Mouse (Mus musculus) T-helper 1 cell (primary cell): Measurements from ENCODE around the gene Wdr3.

ENCODE experiments used
- in situ Hi-C: fragments of 300-600 bp; cut with MboI, MseI; formaldehyde crosslinking; loops from one replicate; pipeline ENCODE4 v1.15.1; 2025; ENCODE audit warnings: high pct_unique_total_duplicates

Gene Wdr3

DNA sequence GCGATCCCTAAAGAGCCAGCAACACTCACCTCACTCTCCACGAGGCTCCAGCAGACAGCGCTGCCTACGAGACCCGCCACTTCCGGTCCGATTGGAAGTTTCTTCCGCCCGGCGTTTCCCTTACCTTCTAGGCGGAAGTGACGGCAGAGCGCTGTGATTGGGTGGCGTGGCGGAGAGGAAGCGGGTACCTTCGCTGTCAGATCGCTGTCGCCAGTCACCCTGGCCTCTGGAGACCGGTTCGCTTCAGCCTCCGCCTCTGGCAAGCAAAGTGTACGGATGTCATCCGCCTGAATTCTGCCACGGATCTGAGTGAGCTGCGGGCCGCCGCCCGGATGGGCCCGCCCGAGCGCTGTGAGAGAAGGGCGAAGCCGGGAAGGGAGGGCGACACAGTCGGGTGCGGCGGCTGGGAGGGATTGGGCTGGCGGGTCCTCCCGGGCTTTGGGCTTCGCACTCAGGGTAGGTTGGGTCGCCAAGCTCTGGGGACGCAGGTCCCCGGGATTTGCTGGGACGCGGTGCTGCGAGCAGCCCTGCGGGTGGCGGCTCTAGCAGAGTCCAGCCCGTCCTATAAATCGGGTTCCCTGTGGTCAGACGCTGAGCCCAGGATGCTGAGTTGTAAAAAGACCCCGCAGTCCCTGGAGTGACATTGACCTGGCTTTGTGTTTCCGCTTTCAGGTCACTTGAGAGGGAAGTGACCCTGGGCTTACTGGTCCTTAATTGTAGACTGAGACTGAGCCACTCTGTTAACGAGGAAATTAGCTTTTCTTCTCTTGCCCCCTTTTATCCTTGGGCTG, at the start of gene Wdr3, which contains the start of gene Gdap2:
Wdr3 (minus strand) TSS at position 93 of the 791 bp plus-strand sequence.
Gdap2 (plus strand) TSS at position 67 of the 791 bp plus-strand sequence.
- in situ Hi-C loops, result no loop called here

DNA sequence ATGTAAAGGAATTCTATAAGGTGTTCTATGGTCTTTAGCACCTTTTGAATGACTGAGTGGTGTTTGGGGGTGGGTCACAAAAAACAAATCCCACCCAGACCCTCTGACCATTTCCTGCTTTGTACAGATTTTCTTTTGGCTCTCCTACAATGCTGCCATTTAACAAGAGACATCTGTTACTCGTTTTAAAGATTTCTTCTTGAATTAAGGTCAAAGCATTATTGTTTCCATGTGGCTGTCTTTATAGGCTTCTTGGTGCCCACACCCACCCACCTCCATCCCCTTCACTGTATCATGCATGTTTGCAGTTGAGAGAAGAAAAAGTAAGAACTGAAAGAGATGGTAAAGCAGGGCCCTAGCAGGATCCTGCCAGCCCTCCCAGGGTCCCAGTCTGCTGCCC, 44.8 kb upstream of the Wdr3 start:
- in situ Hi-C loops, result loop anchor here (10.0 to 25.0 kb wide), 2 partner anchors 358 to 955 kb away; no protein-coding TSS in a partner anchor

DNA sequence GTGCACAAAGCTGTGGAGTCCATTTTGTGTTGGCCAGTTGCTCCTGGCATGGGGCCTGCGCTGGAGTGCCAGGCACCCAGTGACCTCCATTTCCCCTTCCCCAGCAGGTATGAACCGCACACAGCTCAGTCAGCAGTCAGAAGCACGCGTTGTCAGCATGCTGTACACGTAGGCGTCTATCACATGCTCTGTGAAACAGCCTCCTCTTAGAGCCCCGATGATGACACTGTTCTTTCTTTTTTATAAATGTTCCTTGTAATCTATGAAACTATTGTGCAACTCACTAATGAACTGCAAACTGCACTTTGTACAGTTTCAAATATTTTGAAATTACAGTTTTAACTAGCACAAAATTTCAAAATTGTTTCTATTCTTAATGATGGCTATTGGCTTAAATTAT, 39.3 kb upstream of the Wdr3 start:
- in situ Hi-C loops, result loop anchor here (10.0 to 25.0 kb wide), 2 partner anchors 363 to 961 kb away; no protein-coding TSS in a partner anchor

DNA sequence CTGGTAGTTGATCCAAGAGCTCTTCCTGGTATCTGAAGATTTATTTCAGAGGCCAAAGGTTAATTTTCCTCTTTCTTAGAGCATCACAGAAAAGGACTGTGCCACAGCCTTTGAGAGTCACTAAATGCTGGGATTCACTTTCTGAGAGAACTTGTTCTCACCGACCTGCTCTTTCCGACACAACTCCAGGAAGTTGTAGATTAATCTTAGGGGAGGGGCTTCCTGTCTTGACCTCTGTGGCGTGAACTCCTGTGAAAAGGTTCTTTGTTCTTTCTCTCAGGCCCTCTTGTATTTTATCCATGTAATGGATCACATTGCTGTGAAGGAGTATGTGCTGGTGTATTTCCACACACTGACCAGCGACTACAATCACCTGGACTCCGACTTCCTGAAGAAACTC, 32.0 kb upstream of the Wdr3 start:
- in situ Hi-C loops, result no loop called here

DNA sequence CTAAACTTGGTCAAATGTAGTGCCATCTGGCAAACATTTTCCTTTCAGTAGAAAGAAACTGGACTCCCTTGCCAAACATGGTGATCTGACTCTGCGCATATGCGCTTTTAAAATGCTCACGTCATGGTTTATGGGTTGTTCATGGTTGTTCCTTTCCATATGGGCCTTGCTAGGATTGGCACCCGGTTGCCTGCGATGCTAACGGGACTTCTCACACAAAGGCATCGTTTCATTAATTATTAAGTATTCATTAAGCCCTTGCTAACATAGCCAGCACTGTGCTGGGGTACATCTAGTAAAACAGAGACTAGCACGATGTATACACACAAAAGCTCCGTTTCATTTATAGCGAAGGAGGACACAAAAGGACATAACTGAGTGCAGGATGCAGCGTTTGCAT, 27.7 kb upstream of the Wdr3 start:
- in situ Hi-C loops, result no loop called here

DNA sequence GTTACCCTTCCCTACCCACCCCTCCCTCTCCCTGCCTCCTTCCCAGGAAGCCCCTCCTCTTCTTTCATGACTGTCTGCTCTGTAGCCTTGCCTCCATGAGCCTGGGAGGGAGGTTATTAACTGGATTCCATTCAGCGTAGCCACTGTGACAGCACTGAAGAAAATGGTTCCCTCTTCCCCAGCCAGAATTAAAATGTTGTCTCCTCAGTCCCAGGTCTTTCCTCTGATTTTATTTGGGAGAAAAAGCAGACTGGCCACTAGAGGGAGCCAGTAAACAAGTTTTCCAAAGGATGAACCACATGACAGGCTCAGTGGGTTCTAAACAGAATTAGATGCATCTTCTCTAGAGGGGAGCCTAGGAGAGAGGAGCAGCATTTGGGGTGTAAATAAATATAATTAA, 27.2 kb upstream of the Wdr3 start:
- in situ Hi-C loops, result no loop called here

DNA sequence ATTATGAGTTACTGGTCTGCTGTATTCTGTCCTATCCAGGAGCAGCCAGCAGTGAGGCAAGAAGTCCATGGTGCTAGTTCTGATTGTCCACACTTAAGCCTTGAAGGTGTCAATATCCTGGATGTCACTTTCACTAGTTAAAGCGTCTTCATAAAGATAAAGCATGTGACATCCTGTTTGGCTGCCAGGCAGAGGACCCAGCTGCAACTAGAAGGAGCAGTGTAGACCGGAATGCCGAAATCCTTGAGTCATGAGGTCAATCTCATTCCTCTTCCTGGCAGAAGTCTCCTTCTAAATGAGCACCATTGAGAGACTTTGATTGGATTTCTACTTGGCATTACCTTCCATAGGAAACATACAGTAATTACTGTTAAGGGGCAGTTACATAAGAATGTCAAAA, 18.3 kb upstream of the Wdr3 start:
- in situ Hi-C loops, result no loop called here

DNA sequence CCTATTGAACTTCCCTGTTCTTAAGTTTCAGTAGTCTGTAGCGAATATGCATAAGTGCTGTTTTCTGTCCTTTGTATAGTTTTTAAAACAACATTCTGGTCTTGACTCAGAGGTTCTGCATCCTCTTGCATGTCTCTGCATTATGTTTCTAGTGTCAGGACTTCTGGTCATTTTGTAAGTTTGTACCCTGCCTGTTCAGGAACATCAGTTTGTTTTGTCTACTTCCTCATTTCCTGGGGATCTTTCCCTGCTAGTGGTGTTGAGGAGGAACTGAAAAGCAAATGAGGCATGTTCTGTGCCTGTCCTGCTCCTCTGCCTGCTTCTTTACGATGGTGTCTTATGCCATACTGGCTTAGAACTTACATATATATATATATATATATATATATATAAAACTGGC, 13.8 kb upstream of the Wdr3 start:
- in situ Hi-C loops, result no loop called here

DNA sequence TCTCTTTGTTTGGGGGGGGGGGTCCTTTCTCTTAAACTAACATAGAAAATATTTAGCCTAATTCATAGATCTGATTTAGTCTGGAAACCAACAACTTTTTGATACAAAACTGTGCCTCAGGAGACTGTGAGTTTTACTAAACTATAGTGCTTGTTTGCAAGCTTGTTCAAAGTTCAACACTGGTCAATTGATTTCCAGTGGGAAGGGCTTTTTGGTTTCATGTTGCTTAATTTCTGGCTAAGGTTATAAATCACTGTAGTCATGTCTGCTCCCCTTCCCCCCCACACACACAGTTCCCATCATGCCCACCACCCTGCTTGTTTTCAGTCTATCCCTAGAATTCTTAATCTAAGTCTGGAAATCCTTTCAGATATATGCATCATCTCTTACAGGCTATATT, 2.8 kb upstream of the Wdr3 start:
- in situ Hi-C loops, result loop anchor here (5.0 kb wide), 1 partner anchor 527 kb away; no protein-coding TSS in a partner anchor

DNA sequence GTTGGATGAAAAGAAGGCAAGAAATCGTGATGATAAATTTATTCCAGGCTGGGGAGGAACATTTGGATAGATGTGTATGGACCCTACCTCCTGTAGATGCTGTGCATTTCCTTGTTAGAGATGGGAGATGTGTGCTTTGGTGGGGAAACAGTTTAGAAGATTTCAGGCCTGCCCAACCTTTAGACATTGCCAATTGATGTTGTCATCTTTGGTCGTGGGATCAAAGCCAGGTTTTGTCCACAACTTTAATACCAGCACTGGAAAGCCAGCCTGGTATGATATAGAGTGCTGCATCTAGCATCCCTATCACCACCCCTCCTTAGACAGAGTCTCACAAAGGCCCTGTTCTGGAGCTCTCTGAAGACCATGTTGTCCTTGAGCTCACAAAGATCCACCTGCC, 1.3 kb upstream of the Wdr3 start:
- in situ Hi-C loops, result no loop called here

DNA sequence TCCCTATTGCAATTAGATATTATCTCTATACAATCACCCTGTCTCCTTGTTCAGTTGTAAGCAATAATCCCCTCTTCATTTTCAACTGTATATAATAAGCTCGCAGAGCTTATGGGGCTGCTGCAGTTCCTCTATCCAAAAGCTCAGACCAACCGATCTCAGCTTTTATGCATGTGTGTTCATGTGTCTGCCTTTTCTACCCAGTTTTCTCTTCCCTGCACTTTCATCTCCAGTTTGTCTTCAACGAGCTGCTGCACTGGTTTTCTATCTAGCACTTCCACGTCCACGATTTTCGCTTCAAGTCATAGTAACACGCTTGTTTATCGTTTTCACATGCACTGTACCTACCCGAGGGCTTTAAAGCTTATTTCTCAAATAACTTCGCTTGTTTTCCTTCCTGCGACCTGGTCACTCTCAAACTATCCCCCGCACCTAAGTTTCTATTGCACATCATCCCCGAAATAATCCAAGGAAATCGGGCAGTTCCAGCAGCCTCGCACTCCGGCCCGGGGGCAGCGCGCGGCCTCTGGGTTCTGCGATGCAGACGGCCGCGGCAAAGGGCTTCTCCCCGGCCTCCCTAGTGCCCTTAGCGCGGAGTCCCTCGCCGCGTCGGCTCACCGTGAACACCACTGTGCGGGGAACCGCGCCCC, 417 bp downstream of the Wdr3 start:
- in situ Hi-C loops, result no loop called here

DNA sequence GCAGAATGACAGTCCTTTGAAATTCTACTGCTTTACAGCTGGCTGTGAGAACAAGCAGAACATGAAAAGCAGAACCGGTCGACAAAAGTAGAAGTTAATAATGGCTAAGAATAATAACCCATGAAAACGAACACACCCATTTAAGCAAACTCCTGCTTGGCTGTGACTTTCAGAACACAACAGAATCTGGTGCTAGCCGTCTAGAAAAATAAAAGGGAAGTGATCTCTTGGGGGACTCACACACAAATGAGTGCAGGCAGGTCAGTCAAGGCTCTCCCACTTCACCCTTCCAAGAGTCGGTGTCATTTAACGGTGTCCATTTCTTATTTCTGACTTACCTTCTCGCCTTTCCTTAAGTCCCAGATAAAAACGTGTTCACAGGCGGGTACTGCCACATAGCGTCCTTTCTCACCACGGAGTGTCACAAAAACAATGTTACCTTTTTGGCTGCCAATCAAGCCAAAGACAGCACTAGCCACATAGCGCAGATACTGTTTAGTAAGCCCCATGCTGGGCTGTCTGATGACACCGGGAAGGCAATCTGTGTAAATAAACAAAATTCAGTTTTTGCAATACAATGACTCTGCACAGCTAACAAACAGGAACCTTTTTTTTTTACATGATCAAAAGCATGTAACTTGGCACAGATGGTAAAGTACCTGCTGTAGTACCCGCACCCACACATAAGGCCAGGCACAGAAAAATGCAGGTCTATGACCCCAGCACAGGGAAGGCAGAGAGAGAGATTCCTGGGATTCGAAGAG, 1.3 kb downstream of the Wdr3 start:
- in situ Hi-C loops, result no loop called here

DNA sequence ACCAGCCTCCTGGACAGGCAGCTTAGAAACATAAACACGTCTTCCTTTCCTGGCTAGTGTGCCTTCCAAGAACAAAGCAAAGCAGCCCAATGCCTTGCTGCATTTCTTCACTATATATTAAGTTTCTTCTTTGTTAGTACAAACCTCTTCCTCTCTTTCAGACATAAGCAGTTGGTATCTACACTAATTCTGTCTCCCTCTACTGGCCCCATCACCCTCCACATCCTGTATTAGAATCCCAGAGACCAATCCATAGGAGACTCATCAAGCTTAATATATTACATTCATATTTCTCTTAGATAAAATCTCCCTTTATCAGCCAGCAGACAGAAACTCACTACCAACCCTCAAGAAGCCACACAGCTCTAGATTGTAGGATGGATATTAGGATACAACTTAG, 39.8 kb downstream of the Wdr3 start:
- in situ Hi-C loops, result no loop called here

DNA sequence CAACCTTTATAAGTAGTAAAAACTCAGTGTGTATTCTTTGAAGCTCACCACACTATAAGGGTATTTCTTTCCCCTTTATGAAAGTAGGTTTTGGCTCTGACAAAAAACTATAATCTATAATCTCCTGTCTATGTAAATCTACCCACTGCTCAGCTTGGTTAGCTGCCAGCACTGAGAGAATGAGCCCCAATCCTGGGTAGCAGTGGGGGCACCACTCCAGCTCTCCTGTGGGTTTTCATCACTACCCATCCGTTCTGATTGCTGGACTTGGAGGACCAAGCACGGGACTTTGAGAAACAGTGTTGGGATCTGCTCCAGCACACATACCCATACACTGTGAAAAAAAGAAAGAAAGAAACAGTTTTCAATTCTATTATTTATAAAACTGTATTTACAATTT, 40.2 kb downstream of the Wdr3 start:
- in situ Hi-C loops, result no loop called here

DNA sequence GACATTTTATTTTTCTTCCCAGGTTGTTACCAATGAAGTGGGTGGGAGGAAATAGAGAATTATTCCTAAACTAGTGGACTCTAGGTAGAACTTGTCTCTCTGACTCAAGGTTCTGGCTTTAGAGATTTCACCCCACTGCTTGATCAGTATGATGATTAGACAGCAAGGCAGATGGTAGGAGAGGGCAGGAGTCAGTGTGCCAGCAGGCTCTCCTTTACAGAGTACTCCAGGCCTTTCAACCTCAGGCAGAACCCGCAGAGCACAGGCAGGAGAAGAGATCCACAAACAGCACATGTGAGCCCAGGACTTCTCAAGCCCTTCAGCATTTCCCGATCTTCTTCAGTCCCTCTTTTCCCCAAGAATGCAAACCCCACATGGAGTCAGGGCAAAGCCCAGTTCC, 43.5 kb downstream of the Wdr3 start:
- in situ Hi-C loops, result no loop called here

DNA sequence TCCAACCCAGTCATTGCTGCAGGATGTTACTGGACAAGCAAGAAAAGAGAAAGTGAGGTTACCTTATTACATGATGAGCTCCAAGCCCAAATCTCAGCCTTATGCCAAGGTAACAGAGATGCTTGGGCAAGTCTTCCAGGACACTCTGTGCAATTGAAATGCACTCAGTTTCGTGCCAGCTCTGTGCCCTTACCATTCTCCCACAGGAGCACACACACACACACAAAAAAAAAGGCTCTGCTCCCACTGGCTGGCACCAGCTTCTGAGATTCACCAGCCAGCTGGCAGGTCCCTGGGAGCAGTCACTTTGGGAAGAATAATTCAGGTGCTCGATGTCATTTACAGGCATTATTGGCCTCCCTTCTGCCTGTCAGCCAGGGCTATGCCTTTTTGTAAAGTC, 55.5 kb downstream of the Wdr3 start:
- in situ Hi-C loops, result no loop called here

DNA sequence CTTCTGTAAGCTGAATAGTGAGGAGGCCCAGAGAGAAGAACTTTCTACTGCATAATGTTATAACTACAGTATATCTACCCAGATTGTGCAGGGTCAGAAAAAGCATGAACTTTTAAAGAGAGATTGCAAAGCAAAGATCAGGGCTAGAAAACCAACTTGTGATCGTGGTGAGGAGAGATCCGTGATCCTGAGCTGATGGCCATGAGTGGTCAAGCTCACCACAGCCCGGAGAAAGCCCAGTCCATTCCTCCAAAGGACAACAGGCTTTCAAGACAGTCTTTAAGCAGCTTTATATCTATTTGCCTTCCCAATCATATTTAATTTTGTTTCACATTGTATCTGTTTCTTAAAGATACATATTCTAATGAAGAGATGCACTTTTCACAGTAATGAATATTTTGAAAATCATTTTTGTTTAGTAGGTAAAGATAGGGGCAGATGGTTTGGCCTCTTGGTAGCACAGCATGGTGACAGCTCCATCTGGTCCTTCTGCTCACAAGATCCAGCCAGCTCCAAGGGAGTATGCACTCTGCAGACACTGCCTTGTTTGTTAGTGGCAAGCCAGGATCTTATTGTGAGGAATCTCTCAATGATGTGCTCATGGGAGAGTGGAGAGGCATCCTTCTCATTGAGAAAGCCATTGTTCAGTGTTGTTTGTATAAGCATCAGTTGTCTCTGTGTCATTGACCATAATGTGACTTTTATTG, 59.7 kb downstream of the Wdr3 start:
- in situ Hi-C loops, result no loop called here
